Mouse (Mus musculus) Patski (cell line): ENCODE measurements at regions not wholly inside any gene's neighbourhood (a gene's known extent, or its start where the extent isn't known, plus 50 kb on each side); places are given as distances from the start of the nearest gene placed in this dataset.

Source experiments
- ATAC-seq: fragments of 100-300 bp; one replicate; pipeline ENCODE4 v1.8.0; 2021
- CTCF ChIA-PET: fragments of 350-600 bp; sonication (Branson Sonifier 250); formaldehyde crosslinking; loops from one replicate; lab custom pipeline; 2022; ENCODE audit warnings: inconsistent platforms; lab: Charles Lee
- POLR2A ChIA-PET: fragments of 350-600 bp; sonication (Branson Sonifier 250); formaldehyde crosslinking; loops from one replicate; lab custom pipeline; 2022; ENCODE audit warnings: antibody characterized with exemption, inconsistent platforms; lab: Charles Lee
- DNase-seq: peaks from one replicate; pipeline ENCODE4 v3.0.0-alpha.2; 2011; ENCODE audit warnings: low read depth, low spot score
- H3K27me3 ChIP-seq: fragments of 371-371 bp; one replicate; pipeline ENCODE4 v1.5.1; 2021
- CTCF ChIP-seq: fragments of 100-300 bp; IDR thresholded peaks from one replicate; pipeline ENCODE4 v1.5.1; 2021
- in situ Hi-C: fragments of 300-500 bp; cut with MboI; formaldehyde crosslinking; loops from 3 replicates; pipeline ENCODE4 v1.11.1; 2018; ENCODE audit warnings: low pct_unique_long_range_greater_than_20kb, mixed read lengths

DNA sequence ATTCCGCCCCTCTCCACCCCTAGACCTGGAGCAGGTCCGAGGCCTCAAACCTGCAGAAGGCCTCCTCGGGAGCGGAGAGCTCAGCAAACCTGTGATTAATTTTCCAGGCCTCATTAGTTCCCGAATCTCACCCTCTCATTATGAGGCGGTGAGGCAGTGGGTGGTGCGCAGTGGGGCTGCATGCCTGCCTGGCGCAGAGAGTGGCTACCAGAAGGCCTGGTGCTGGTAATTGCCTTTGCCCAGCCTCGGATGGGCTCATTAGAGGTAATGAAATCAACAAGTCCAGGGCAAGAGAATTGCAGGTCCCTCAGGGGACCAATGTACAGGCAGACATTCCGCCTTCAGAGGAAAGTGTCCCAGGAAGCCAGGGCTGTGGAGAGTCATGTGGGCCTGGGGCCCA is 322.0 kb upstream of the Rtl1 start:
- TF ChIP-seq CTCF = no peak
- ATAC-seq = no peak
- peaks cover 12% of the 10 kb centered on the region for H3K27me3 ChIP-seq
- in situ Hi-C loops = no loop called here
- POLR2A ChIA-PET = no interaction called here
- CTCF ChIA-PET = no interaction called here
- DNase-seq = no peak

DNA sequence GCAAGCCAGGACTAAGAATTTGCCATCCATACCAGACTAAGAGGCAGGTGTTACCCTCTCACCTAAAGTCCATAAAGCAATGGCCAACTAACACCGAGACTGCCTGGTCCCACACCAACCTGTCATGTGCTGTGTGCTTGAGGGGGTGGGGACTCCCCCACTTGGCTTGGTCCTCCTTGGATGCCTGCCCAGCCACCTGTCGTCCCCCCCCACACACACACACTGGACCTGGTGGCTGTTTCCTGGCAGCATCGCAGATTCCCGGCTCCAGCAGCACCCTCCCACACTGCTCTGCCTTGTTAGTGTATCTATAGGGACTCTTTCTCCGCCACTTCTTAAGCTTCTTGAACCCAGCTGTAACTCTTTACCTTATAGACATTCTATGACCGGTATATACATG is 325.7 kb upstream of the Rtl1 start:
- no peak for DNase-seq
- TF ChIP-seq CTCF = no peak
- peaks cover 14% of the 10 kb centered on the region for H3K27me3 ChIP-seq
- ChIA-PET POLR2A (no interaction called here), CTCF (no interaction called here)
- in situ Hi-C loops = no loop called here
- ATAC-seq = no peak

DNA sequence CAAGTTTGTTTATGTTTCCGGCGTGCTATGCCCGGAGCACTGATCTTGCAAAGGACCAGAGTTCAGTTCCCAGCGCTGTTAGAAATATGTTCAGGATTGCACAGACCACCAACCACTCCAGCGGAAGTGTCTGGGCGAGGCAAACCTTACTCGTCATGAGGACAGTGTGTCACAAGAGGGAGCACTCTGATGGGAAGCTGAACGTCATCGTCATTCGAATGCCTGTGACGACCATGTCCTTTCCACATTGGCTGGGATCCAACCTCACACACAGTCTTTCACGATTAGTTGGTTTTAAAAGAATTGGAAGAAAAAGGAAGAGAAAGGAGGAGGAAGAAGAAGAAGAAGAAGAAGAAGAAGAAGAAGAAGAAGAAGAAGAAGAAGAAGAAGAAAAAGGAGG is 326.5 kb upstream of the Rtl1 start:
- POLR2A ChIA-PET = no interaction called here
- no peak for DNase-seq

DNA sequence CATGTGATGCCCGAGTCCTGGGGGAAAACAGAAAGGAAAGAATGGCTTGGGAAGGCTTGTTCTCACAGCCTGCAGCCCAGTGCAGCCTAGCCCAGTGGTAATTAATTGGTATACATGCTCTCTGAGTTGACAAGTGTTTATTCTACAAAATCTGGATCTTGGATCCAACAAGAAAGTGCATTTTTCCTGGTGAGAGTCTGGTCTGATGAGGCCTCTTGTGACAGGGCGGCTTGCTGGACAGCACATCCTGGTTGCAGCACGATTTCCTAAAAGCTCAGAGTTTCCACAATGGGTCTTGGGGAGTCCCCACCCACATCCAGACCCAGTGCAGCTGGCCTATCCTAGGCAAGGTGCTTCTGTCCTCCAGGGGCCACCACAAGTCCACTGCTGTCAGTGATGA is 332.7 kb upstream of the Dio3 start:
- CTCF ChIA-PET = no interaction called here
- in situ Hi-C loops = no loop called here
- ATAC-seq = no peak
- POLR2A ChIA-PET = no interaction called here
- peaks cover 6% of the 10 kb centered on the region for H3K27me3 ChIP-seq
- DNase-seq = no peak
- TF ChIP-seq CTCF = no peak

More for the DNA sequence above, 326.5 kb upstream of the Rtl1 start:
- CTCF ChIA-PET = no interaction called here
- peaks cover 14% of the 10 kb centered on the region for H3K27me3 ChIP-seq
- TF ChIP-seq CTCF = no peak
- in situ Hi-C loops = no loop called here
- ATAC-seq = no peak

DNA sequence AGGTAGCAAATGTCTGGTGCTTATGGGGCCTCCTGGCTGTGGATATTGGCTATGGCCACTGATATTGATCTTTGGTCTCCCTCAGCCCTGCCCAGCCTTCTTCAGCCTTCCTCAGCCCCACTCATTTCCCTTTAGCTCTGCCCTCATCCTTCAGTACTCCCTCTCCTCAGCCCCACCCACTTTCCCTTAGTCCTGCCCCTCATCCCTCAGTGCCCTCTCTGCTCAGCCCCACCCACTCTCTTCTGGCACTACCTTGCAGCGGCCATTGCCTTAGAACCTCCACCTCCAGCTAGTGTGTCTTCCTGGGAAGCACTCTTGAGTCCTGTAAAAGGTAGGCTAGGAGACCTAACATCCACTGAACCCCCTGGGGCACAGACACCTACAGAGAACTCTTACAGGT is 331.9 kb upstream of the Dio3 start:
- ATAC-seq (no peak), DNase-seq (no peak)
- H3K27me3 ChIP-seq = peaks cover 6% of the 10 kb centered on the region
- no peak for TF ChIP-seq CTCF
- in situ Hi-C loops = no loop called here
- ChIA-PET POLR2A (no interaction called here), CTCF (no interaction called here)

DNA sequence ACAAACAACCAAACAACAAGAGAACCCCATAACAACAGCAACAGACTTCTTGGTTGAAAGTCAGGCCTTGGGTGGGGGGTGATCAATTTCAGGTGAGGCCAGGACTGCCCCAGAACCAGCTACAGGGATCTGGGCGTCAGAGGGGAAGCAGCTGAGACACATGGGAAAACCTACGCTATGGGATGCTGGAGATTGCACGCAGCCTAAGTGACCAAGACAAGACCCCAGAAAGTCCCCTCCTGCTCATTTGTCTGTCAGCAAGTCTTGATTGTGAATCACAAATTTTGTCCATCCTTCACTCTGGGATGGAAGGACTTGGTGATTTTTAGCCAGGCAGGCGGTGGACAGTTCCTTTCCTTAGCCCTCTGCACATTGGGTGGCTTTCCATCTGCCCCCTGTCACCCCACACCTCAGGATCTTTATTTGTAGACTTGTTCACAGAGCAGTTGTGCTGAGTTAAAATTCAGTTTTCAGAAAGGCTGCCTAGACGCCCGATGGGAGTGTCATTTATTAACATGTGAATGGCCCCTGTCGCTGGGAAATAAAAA is 330.9 kb upstream of the Dio3 start:
- ATAC-seq (no peak), DNase-seq (no peak)
- peaks cover 6% of the 10 kb centered on the region for H3K27me3 ChIP-seq
- in situ Hi-C loops = no loop called here
- no peak for TF ChIP-seq CTCF
- CTCF ChIA-PET = interaction anchor here (1.5 kb wide), 1 partner anchor 11 kb away, joined by 3 read pairs; no protein-coding TSS in a partner anchor
- POLR2A ChIA-PET = no interaction called here

DNA sequence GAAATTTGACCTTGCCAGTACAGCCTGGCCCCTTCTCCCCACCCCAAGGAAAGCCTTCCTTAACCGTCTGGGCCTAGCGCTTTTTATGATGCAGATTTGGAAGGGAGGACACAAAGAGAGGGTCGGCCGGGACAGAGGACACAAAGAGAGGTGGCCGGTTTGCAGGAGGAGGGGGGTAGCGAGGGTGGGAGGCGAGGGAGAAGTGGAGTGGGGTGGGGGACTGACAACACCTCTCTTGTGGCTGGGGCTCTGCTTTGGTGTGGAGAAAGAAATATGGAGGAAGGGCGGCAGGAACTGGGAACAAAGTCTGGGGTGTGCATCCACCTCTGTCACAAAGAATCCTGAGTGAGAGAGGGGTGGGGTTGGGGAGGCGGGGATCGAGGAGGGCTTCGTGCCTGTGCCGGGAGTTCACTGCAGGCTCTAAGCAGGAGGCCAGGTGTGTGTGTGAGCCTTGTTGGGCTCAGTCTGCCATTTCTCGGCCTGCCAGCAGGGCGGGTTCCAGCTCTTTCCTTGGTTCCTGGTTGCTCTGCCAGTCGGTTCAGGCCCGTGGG is 330.4 kb upstream of the Dio3 start:
- POLR2A ChIA-PET = no interaction called here
- no peak for DNase-seq
- TF ChIP-seq CTCF = no peak
- CTCF ChIA-PET = interaction anchor here (1.5 kb wide), 1 partner anchor 10 kb away, joined by 3 read pairs; no protein-coding TSS in a partner anchor
- H3K27me3 ChIP-seq = peaks cover 6% of the 10 kb centered on the region
- in situ Hi-C loops = no loop called here
- no peak for ATAC-seq

DNA sequence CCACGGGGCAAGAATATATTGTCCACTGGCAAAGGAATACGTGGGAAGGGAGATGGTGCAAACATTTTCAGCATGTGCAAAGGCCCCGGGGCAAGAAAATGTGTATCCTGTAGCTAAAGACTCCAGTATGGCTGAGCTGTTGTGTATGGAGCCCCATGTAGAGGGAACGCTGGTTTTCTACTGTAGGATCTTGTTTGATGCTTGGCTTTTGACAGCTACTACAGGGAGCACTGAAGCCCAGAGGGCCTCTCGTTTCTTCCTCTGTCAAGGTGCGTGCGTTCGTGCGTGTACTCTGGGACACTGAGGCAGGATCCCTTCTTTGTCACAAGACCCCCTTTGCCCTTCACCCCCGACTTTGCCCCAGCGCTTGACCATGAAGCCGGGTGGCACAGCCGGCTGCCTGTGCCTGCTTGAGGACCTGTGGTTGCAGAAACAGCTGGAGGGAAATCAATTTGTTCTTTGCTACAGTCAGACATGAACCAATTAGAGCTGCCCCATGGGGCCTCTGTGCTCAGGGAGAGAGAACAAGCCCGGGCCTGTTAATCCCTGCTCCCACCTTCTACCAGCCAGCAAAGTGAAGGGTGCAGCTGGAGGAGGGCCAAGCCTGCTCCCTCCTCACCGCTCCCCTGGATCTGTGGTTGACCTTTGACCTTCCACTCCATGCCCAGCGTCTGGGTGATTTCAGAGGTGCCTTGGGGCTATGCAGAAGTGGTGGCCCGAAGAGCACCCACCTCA is 329.5 kb upstream of the Dio3 start:
- no peak for DNase-seq
- CTCF ChIA-PET = interaction anchor here (2.0 kb wide), 1 partner anchor 9 kb away, joined by 8 read pairs; no protein-coding TSS in a partner anchor
- ATAC-seq = peak; percentile 18
- peaks cover 6% of the 10 kb centered on the region for H3K27me3 ChIP-seq
- in situ Hi-C loops = no loop called here
- POLR2A ChIA-PET = no interaction called here
- TF ChIP-seq CTCF = no peak

DNA sequence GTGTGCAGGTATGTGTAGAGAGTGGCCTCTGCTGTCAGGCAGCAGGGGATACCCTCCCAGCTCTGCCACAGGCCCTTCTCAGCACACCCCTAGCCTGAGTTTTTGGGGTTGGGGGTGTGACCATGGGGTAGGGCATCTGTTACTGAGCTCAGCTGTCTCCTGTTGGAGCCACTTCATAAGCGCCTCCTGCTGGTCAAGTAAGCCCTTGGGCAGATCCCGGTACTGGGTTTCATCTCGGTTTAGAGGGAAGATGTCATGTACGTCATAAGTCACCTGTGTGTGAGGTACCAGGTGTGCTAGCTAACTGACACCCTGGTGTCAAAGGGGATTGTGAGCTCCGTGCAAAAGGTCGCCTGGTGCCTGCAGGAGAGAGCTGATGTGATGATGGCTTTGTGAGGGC is 328.2 kb upstream of the Dio3 start:
- ATAC-seq = no peak
- POLR2A ChIA-PET = no interaction called here
- TF ChIP-seq CTCF = no peak
- in situ Hi-C loops = loop anchor here (10.0 kb wide), 1 partner anchor 506 kb away; no protein-coding TSS in a partner anchor
- H3K27me3 ChIP-seq = no peaks in the 10 kb centered on the region
- CTCF ChIA-PET = interaction anchor here (2.0 kb wide), 1 partner anchor 8 kb away, joined by 8 read pairs; no protein-coding TSS in a partner anchor
- DNase-seq = no peak

DNA sequence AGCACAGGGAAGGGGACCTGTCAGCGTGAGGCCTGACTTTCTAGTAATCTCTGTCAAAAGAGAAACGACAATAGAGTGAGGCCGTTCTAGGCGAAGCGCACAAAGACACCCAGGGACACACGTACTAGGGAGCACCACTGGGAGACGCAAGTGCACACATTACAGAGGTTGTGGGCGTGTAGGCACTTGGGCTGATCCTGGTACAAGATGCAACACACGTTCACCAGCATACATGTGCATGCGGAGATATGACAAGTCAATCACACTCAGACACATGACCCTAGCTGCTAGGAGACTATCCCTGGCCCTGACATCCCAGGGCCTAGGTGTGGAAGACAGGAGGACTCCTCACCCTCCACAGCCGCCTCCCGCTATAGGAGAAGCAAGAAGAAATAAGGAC is 327.4 kb upstream of the Dio3 start:
- ATAC-seq (no peak), DNase-seq (no peak)
- CTCF ChIA-PET = no interaction called here
- no peaks in the 10 kb centered on the region for H3K27me3 ChIP-seq
- POLR2A ChIA-PET = no interaction called here
- no peak for TF ChIP-seq CTCF
- in situ Hi-C loops = loop anchor here (10.0 kb wide), 1 partner anchor 507 kb away; no protein-coding TSS in a partner anchor

DNA sequence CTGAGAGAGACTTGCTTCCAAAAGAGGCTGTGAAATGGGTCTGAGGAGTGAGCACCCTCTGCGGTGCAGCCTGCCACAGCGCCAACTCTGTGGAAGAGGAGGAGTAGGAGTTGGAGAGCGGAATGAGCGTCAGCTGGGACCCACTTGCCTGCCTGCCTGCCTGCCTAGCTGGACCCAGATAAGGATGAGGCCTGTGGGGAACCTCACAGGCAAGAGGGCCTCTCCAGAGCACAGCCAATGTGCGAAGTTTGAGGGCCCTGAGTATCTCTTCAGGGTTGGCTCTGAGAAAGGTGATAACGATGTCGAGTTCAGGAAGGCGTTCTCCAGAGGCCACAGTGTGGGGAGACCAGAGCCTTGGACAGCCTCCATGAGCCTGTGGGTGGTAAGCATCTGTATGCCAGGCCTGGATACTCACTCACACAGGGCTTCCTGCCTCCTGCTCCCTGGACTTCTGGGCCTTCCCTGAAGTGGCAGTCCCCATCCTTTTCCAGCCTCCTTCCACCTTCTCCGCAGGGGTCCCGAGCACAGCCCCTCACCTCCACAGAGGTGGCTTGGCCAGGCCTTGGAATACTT is 326.9 kb upstream of the Dio3 start:
- TF ChIP-seq CTCF = no peak
- no peaks in the 10 kb centered on the region for H3K27me3 ChIP-seq
- no peak for ATAC-seq
- ChIA-PET CTCF (no interaction called here), POLR2A (no interaction called here)
- no peak for DNase-seq
- in situ Hi-C loops = loop anchor here (10.0 kb wide), 1 partner anchor 507 kb away; no protein-coding TSS in a partner anchor
